Mouse (Mus musculus) liver, embryonic 12.5 days (tissue): Measurements from ENCODE around the gene Aamdc. TPM values are rescaled to one million over a fixed set of nuclear protein-coding genes. Genes with fewer than 3 reads are reported as not detected.

ENCODE experiments used
- ATAC-seq: fragments of 200-750 bp; cut with Nextera tagmentation; 2 replicates; pipeline ENCODE4 v1.8.0; 2017; ENCODE audit warnings: moderate number of reproducible peaks, mild to moderate bottlenecking, moderate library complexity
- H3K27ac ChIP-seq: fragments of 300-500 bp; sonication (generic); 2 replicates; pipeline ENCODE4 v1.5.1; 2016; ENCODE audit warnings: mild to moderate bottlenecking
- H3K27me3 ChIP-seq: fragments of 300-500 bp; sonication (generic); replicated peaks from 2 replicates; pipeline ENCODE4 v1.6.1; 2016; ENCODE audit warnings: mild to moderate bottlenecking, moderate library complexity
- H3K36me3 ChIP-seq: fragments of 300-500 bp; sonication (generic); 2 replicates; pipeline ENCODE4 v1.6.1; 2016; ENCODE audit warnings: mild to moderate bottlenecking, moderate library complexity
- H3K4me1 ChIP-seq: fragments of 300-500 bp; sonication (generic); 2 replicates; pipeline ENCODE4 v1.6.1; 2016
- H3K4me2 ChIP-seq: fragments of 300-500 bp; sonication (generic); 2 replicates; pipeline ENCODE4 v1.6.1; 2016; ENCODE audit warnings: mild to moderate bottlenecking, moderate library complexity
- H3K4me3 ChIP-seq: fragments of 300-500 bp; sonication (generic); 2 replicates; pipeline ENCODE4 v1.5.1; 2016; ENCODE audit warnings: mild to moderate bottlenecking, moderate library complexity
- H3K9ac ChIP-seq: fragments of 300-500 bp; sonication (generic); 2 replicates; pipeline ENCODE4 v1.6.1; 2016; ENCODE audit warnings: mild to moderate bottlenecking, moderate library complexity
- H3K9me3 ChIP-seq: fragments of 300-500 bp; sonication (generic); replicated peaks from 2 replicates; pipeline ENCODE4 v1.6.1; 2016; ENCODE audit warnings: mild to moderate bottlenecking, moderate library complexity
- WGBS: fragments of 180-500 bp; shearing (Covaris S2); methylation state at CpG from one replicate; pipeline ENCODE4 v1.1.7; 2016; ENCODE audit not compliant: insufficient replicate concordance; 5-methylcytosine and 5-hydroxymethylcytosine counted together
- polyA plus RNA-seq: library from polyadenylated mRNA; unstranded; fragments of >200 nt; fragmentation: Nextera tagmentation; extraction: Ambion mirVana; gene quantifications from 2 replicates; pipeline ENCODE4 v1.2.1, GENCODE M21; 2016

The Aamdc gene
- polyA plus RNA-seq, 1 experiment from 2014 or later, result 17.6 TPM

DNA sequence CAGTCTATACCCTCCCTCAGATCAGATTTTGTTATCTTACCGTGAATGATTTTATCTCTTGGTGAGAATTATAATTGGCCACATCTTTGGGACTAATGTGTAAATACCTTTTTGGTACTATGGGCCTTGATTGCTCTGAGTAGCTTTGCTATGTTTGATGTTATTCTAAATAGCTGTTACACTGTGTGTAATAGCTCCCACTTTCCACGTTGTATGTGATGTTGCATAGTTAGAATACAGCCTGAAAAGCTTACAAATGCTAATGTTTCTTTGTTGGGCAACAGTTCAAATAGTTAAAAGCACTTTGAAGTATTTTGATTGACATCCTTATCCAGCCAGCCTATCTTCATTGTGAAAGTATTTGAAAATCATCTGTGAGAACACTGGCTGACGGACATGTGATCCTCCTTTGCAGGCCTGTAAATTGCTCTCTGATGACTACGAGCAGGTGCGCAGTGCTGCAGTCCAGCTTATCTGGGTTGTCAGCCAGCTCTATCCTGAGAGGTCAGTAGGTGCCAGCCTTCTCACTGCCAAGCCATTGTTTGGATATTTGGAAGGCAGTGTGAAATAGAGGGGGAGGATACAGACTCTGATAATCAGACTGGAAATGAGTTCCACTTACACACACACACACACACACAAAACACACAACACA is 78.6 kb downstream of the Aamdc start:
- Histone ChIP-seq H3K27ac (no peak overlapping the region), H3K9ac (no peak overlapping the region), H3K9me3 (no peaks in the 10 kb centered on the region), H3K27me3 (no peaks in the 10 kb centered on the region), H3K4me2 (no peak overlapping the region), H3K4me1 (no peaks in the 10 kb centered on the region), H3K4me3 (no peak overlapping the region), H3K36me3 (peaks cover 57% of the 10 kb centered on the region)
- no peak for ATAC-seq
- 81% methylated on average over 5 of the region's 5 CpGs for WGBS

Other genes starting within 250 kb of the Aamdc start
- gene Usp35, start 247.5 kb downstream of the Aamdc start, polyA plus RNA-seq, result 0.41 and 0.49 TPM in 2 replicates
- gene Kctd21, start 247.2 kb downstream of the Aamdc start, polyA plus RNA-seq, result 0.92 and 1.1 TPM in 2 replicates
- gene Alg8, start 207.9 kb downstream of the Aamdc start, polyA plus RNA-seq, result 48.7 and 50.5 TPM in 2 replicates
- gene Ndufc2, start 179.5 kb downstream of the Aamdc start, polyA plus RNA-seq, result 249 and 261 TPM in 2 replicates
- gene Thrsp, start 161.8 kb downstream of the Aamdc start, polyA plus RNA-seq, result 0.13 TPM in 1 of 2 replicates, not detected in the other
- 9.8 and 9.9 TPM in 2 replicates for gene Kctd14, start 128.2 kb downstream of the Aamdc start, polyA plus RNA-seq
- 32.2 and 33.4 TPM in 2 replicates for gene Ints4, start 98.5 kb downstream of the Aamdc start, polyA plus RNA-seq
- gene Rsf1, start 392 bp upstream of the Aamdc start, polyA plus RNA-seq, result 8.1 and 10.7 TPM in 2 replicates
- gene Clns1a, start 117.1 kb upstream of the Aamdc start, polyA plus RNA-seq, result 120 and 129 TPM in 2 replicates
- gene Aqp11, start 158.8 kb upstream of the Aamdc start, polyA plus RNA-seq, result 12.1 and 12.8 TPM in 2 replicates
- 8.5 and 8.9 TPM in 2 replicates for gene Pak1, start 209.0 kb upstream of the Aamdc start, polyA plus RNA-seq